Mouse (Mus musculus) 3134 (cell line): ENCODE results near the gene Slc38a3.

ENCODE experiments used
- DNase-seq: peaks from one replicate; pipeline ENCODE4 v3.0.0-alpha.2; 2011; ENCODE audit warnings: low spot score; ENCODE audit not compliant: insufficient read length; ENCODE audit errors: extremely low read depth

Gene Slc38a3

DNA sequence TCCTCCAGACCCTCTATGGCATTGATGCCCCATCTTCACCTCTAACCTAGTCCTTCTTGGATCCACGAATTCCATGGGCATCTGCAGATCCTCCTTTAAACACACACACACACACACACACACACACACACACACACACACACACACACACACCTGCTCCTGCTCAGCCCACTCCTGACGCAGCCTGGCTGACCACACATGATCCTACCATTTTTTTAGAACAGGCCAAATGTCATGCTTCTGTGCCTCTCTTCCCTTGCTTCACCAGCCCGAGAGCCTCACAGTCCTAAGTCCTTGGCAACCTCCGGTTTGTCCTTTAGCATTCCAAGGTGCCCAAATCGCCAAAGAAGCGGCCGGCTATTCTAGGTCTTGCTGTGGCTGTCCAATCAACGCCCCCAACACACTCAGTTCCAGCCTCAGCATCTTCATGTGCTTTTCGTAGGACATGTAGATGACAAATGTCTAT is at the start of gene Slc38a3:
Gene Slc38a3, minus strand, starts transcription at position 51 of the 466 bp plus-strand sequence.
- DNase-seq, result no peak

DNA sequence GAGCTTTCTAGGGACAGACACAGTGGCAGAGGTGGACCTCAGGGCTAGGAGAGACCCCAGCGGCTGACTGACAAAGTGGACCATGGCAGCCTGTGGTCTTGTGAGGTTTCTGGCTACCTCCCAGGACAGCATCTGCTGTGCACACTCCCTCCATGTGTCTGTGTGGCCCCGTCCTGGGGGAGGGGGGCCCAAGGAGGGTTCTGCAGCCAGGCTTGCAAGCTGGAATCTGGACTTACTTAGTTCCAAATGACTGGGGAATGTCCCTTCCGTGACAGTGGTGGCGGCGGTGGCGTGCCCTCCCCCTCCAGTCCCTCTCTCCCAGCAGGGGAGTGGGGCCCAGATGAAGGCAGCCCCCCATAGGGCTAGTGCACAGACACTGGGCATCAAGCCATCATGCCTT is 47.6 kb upstream of the Slc38a3 start:
- DNase-seq, result no peak

DNA sequence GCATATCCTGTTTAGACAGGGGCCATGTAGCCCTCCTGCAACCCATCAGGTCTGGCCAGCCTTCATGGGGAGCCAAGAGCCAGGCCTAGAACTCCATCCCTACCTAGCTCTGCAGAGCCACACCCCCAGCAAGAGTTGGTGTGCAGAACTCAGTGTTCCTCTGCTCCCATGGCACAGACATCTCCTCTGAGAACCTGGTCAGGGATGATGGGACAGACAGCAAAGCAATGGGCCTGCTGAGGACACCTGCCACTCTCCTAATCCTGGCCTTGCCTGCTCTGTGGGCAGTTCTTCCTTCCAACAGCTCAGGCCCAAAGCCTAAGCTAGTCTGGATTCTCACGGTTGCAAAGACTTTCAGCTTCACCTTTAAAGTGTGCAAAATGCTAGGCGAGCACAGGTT is 46.3 kb upstream of the Slc38a3 start:
- no peak for DNase-seq

DNA sequence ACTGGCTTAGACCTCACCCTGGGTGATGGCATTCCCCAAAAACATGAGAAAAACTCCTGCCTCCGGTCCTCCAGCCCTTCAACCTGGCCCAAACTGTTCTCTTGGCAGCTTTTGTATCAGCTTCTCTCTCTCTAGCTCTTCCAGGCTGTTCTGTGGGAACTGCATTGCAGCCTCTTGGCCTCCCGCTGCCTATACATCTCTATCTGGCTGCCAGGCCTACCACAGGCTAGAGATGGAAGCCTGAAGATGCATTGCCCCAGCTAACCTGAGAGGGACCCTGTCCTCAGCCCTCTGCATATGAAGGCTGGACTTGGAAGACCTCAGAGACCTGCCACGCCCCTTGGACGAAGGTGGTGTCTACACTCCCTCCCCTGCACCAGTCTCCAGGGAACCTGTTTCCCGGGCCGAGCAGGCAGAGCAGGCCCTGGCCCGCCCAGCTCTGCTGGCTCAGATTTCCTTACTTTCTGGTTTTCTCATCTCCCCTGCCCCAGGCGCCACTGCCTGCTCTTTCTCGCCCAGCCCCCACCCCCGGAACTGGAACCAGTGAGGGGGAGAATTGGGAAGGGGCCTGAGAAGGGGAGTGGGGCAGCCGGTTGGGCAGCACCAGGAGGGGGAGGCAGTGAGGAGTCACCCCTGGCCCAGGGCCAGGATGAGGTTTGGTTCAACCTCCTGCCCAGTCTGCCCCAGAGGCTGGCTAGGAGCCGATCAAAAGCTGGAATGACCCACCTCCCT is 45.1 kb upstream of the Slc38a3 start:
- peak; percentile 84 for DNase-seq

DNA sequence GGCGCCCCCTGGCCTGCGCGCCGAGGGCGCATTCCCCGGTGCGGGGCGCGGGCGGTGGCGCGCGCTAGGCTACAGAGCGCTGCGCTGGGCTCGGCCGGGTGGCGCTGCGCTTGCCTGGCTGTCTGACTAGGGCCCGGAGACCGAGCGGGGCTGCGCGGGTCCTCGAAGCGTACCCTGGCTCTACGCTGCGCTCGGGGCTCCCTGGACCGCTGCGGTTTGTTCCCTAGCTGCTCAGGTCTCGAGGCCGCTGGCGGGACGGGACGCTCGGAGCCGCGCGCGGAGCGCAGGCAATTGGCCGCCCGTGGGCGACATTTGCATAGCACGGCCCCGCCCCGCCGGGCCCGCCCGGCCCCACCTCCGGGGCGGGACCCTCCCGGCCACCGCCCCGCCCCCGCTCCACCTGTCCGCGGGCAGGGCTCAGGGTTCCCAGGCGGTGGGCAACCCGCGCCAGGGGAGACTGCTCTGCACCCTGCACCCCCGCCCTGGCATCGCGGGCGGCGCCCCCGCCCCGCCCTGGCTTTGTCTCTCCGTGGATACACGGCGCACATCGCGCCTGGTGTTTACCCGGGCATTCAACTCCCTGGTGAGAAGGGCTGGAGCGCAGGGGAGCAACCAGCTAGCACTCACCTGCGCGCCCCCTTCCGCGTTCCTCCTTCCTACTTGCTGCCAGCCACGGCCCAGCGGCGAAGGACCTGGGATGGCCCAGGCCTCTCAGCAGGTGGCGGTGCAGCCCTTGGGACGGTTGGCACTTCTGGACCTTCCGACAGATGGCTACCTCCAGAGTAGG is 40.6 kb upstream of the Slc38a3 start, which contains the start of gene Sema3f:
Gene Sema3f, minus strand, starts transcription at position 779 of the 787 bp plus-strand sequence.
- peak; percentile 87 for DNase-seq

DNA sequence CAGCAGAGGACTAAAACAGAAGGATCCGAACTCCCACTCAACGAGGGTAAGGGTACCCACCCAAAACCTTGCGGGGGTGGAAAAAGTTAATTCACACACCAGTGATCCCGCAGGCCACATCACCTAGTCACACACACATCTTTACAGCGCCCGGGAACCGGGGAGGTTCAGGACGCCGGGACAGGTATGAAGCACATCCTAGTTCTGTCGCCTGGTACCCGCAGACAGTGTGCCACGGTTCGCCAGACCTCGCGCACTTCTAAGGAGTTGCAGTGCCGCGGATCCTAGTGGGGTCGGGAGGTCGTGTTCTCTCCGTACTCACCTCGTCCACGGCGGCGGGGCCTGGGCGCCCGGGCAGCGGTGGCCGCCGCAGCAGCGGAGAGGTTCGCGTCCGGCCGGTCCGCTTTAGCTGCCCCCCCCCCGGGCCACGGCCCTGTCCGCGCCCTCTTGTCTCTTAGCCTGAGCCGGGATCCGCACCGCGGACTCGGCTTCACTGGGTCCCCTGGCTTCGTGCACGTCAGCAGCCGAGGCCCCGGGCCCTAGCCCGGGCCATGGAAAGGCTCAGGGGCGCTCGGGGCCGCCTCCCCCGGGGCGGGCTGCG is 39.9 kb upstream of the Slc38a3 start:
- DNase-seq, result peak; percentile 62

DNA sequence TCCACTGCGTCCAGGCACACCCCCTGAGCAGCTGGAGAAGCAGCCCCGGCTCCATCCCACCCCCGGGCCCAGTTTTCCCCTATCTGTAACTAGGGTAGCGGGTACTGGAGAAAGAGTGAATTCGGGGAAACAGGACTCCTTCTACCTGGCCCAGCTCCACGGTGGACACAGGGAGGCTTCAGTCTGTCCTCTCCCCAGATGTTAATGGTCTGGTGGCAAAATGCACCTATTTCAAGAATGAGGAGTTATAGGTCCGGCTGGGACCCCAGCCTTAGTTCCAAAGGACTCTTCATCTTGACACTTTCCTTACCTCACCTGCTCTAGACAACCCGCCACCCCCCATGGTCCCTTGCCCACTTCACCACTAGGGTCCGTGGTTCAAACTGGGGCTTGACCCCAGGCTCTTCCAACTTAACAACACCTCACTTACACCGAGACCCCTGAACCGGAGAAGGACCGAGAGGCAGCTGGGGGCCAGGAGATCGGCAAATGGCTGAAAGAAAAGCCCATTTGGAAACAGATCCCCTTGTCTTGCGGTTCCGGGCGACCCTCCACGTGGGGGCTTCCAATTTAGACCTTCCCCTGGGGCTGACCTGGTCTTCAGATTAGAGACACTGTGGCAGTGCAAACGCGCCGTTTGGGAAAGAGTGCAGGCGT is 39.2 kb upstream of the Slc38a3 start:
- DNase-seq, result no peak

DNA sequence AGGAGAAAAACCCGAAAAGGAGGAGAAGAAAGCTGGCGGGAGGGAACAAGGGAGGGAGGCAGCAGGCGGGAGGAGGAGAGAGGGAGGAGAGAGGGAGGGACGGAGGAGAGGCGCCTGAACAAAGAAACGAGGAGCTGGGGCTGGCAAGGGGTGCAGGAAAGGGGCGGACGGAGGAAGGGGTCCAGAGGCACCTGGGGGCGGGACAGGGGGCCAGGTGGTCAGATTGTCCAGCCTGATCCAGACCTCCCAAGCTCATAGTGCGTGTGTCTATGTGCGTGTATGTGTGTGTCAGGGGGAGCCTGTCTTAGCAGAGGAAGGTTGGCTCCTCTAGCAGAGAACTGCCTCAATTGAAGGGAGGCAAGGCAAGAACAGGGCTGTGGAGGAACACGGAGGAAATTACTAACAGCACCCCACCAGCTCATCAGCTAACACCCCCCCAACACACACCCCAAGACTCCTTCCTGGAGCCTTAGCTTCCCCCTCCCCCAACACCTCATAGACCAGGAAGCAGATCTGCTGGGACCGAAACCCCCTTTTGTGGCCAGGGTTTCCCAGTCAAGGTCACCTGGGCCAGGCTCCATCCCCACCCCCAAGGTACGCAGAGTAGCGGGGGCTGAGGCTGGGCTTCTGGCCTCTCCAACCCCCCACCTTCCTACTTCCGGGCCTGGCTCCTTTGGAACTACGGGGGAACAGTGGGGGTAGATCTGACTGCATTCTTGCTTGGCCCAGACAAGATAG is 38.5 kb upstream of the Slc38a3 start:
- peak; percentile 52 for DNase-seq

DNA sequence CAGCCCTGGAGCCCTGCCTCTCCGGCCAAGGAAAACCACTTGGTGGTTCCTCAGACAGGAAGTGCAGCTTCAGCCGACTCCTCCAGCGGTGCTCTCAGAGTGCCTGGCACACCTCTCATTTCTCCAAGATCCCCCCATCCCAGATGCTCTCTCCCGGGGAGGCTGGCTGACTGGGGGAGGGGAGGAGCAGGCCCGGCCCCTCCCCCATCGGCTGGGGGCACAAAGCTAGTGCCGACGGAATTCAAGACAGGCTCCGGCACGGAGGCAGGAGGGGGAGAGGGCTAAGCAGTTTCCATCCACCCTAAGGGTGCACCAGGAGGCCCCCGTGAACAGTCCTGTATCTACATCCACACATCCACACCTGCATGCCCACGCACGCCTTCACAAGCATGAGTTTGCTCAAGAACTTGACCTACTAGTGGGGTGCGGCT is 37.5 kb upstream of the Slc38a3 start:
- no peak for DNase-seq

DNA sequence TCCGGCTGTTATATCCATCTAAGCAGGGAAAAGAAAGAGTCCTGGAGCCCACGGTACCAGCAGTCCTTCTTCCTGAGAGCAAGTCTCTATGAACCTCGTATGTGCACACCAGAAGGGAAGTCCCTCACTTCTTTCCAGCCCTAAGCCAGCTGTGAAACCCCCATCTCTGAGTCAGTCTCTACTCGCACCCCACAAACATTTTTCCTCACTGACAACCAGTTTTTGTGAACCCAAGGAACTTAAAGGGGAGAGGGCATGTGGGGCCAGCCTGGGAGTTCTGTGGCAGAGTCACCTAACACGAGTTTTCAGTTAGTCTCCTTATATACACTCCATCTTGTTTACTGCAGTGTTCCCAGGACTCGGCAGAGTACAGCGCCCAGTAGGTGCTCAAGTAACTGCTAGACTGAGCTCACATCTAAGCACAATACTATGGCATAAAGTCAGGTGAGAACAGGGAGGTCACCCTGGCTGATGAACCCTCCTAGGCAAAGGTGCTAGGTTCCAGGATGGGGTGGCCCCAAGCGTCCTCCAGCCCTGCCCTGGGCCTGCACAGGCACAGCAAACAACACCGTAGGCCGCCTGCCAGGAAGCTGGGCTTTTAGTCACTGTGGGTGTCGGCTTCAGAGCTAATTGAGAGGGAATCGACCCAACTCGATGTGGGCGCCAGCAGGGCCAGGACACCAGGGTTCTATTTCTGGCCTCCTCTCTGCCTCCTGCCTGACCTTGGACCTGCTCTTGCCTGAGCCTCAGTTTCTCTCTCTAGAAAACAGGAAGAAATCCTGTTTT is 34.2 kb upstream of the Slc38a3 start:
- peak; percentile 62 for DNase-seq

DNA sequence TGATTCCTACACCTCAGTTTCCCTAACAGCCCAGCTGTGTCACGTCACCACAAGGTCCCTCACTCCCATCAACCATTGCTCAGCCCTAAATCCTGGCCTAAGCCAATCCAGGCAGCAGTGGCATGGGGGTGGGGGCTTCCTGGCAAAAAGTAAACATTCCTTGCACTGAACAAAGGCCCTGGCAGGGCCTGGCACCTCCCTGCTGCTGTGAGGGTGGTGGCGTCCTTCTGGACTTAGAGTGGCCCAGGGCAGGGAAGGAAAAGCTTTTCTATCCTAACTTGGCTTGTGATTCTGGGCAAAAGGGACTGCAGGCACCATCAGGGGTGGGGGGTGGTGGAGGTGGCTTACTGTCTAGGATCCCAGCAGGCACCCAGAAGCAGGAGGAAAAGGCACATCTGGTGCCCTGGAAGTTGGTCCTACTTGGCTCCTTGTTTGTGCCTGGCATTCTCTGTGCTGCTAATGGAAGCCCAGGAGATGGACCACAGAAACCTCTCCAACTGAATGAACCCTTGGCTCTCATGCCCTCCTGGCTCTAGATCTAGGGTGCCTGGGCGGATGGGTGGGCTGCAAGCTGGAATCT is 33.4 kb upstream of the Slc38a3 start:
- peak; percentile 52 for DNase-seq

DNA sequence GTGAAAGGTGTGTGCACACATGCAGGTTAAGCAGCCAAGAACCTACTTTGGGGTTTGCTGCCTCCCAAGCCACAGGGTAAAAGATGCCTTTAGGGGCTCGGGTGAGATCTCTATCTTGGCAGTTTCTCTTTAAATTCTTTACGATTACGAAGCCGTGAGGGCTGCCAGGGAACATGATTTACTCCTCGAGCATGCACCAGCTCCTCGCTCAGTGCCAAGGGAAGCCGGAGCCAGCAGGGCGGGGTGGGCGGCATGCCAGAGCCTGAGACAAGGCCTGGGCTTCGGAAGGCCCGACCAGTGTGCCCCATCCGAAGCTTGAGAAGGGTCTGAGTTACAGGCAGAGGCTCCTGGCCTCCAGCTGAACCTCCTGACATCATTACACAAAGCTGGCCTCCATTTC is 32.3 kb upstream of the Slc38a3 start:
- DNase-seq, result peak; percentile 96

DNA sequence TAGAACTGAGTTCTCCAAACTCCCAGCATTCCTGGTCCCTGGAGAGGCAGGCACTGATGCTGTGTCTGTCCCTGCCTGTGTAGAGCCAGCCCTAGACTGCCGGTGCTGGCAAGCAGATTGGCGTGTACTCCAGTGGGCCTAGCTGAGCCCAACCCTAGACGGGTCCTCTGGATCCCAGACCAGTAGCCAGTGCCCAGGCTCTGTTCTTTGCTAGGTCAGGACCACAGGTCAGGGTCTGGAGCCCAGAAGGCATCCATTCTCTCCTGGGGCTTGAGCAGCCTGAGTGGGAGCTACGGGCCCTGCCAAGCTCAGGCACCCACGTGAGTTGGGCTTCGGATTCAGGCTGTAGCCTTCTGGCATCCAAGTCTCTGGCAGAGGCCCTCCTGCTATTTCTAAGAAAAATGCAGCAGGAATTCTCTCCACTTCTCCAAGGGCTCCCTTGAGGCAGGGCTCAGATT is 30.8 kb upstream of the Slc38a3 start:
- DNase-seq, result peak; percentile 71

DNA sequence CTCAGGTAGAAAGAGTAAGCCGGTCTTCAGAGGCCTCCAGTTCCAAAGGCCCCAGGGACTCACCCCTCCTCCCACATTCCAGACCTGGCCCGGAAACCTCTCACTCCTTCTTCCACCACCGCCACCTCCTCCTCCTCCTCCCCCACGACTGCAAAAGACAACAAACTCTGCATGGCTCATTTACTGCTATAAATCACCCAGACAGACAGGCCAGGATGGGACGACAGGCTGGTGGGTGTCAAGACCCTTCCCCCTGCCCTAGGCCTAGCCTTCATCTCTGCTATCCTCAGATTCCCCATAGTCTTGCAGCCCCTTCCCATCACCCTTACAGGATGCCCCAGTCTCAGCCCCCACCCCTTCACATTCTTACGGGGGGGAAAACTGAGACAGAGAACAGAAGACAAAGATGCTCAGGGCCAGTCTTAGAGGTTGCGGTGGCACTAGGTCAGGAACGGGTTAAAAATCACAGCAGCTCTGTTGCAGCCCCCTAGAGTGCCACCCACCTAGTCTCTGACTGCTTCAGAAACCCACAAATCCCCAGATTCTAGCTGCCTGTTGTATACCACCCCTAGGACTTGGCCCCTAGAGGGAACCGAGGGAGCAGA is 30.1 kb upstream of the Slc38a3 start:
- DNase-seq, result no peak

DNA sequence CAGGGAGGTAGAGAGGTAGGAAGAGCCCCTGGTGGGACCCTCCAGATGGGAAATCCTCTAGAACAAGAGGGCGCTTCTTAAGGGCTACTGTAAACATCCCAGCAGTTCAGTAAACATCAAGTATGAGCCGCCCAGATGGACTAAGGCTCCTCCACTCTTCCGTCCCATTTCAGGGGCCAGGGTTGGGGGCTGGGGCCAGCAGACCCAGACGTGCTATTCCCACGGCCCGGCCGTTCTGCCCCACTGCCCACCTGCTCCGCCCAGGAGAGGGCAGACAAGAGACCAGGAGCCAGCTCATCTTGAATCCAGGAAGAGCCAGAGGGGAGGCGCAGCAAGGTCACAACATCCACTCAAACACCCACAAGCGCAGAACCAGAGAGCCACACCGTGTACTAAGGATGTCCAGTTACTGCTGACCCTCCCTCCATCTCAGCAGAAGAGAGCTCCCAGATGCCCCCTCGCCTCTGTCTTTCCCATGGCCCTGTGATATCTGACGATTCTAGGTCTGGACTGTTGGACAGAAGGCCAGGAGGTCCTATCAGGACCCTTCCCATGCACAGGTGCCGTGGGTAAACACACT is 29.4 kb upstream of the Slc38a3 start:
- no peak for DNase-seq

DNA sequence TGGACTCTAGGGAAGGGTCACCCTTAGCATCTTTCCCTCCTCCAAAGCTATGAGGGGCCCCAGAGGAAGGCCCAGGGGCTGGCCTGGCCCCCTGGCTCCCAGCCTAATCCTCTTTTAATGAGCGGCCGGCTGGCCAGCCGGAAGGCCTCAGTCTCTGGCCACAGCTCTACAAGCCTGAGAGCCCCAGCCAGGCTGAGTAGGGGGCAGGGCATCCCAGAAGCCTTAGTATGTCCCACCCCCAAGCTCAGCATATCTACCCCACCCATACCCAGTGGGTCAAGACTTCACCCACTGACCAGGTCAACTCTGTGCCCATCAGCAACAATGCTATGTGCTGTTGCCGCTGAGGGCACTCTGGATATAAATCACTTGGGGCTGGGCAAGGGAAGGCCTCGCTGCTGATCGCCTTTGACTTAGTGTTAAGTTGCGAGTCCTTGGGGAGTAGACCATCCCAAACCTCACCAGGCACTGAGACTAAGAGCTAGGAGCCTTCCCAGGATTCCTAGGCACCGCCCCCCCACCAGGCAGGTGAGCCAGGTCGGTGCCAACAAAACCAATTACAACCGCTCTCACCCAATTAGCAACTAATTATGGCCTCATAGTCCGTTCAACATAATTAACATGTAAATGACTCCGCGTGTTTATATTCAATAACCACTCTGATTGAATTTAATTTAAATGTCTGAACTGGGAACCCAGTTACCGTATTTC is 28.6 kb upstream of the Slc38a3 start:
- no peak for DNase-seq

DNA sequence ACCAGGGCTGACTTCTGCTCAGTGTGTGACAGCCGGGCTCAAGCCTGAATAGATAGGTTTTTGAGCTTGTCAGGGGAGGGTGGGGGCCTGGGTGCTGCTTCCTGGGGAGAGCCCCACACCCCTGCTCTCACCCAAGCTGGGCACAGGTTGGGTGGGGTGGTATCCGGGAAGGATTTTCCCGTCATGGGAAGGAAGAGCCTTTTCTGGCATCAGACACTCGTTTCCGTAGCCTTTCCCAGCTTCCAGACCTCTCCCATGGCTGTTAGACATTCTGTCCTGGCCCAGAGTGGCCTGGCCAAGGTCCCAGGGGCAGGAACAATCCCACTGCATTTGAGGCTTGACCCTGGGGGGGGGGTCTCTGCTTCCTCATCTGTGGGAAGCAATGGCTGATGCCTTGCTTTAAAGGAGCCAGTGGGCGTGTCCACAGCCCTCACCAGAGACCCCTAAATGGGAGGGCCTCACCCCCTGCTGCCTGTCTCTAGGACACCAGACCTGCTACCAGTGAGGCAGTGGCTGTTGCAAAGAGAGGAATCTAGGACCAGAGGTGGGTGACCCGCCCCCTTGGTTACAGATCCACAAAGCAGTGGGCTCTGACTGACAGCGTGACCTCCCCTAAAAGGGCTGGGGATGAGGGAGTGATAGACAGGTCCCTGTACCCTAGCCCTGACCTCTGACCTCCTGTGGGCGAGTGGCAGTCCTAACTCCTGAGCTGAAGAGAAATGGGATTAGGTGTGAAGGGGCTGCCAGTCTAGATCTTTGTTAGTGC is 27.7 kb upstream of the Slc38a3 start:
- DNase-seq, result no peak
